Mouse (Mus musculus) hindbrain, embryonic 10.5 days (tissue): ENCODE data around the gene Tcf12. TPM values are rescaled to one million over a fixed set of nuclear protein-coding genes. Genes with fewer than 3 reads are reported as not detected.

Source experiments
- DNase-seq: peaks from one replicate; pipeline ENCODE4 v3.0.0-alpha.2; 2017; ENCODE audit warnings: low spot score
- H3K27ac ChIP-seq: fragments of 300-500 bp; sonication (generic); 2 replicates; pipeline ENCODE4 v1.5.1; 2016; ENCODE audit warnings: mild to moderate bottlenecking, moderate library complexity
- H3K27me3 ChIP-seq: fragments of 300-500 bp; sonication (generic); 2 replicates; pipeline ENCODE4 v1.6.1; 2016; ENCODE audit warnings: mild to moderate bottlenecking; ENCODE audit not compliant: poor library complexity, insufficient read depth, severe bottlenecking
- H3K36me3 ChIP-seq: fragments of 300-500 bp; sonication (generic); 2 replicates; pipeline ENCODE4 v1.6.1; 2016; ENCODE audit warnings: mild to moderate bottlenecking, moderate library complexity
- H3K4me1 ChIP-seq: fragments of 300-500 bp; sonication (generic); replicated peaks from 2 replicates; pipeline ENCODE4 v1.6.1; 2016; ENCODE audit warnings: mild to moderate bottlenecking
- H3K4me3 ChIP-seq: fragments of 300-500 bp; sonication (generic); 2 replicates; pipeline ENCODE4 v1.5.1; 2016; ENCODE audit warnings: mild to moderate bottlenecking, moderate library complexity
- H3K9me3 ChIP-seq: fragments of 300-500 bp; sonication (generic); 2 replicates; pipeline ENCODE4 v1.6.1; 2016; ENCODE audit warnings: mild to moderate bottlenecking, moderate library complexity
- WGBS: fragments of 180-500 bp; shearing (Covaris S2); methylation state at CpG from one replicate; pipeline ENCODE4 v1.1.7; 2016; 5-methylcytosine and 5-hydroxymethylcytosine counted together
- polyA plus RNA-seq: library from polyadenylated mRNA; unstranded; fragments of >200 nt; fragmentation: Nextera tagmentation; extraction: Ambion mirVana; gene quantifications from 2 replicates; pipeline ENCODE4 v1.2.1, GENCODE M21; 2016

The Tcf12 gene
- polyA plus RNA-seq, 1 experiment from 2014 or later, result 144 TPM

- Histone ChIP-seq H3K27ac (no peak overlapping the region), H3K4me3 (no peak overlapping the region), H3K4me1 (peaks cover 5% of the 10 kb centered on the region), H3K27me3 (no peaks in the 10 kb centered on the region), H3K9me3 (no peaks in the 10 kb centered on the region), H3K36me3 (no peaks in the 10 kb centered on the region)
- WGBS, result 76% methylated on average over 11 of the region's 11 CpGs
- DNase-seq, result no peak
These were observed 152.2 kb downstream of the Tcf12 start for GRCm38 (mm10) chr9:71959259-71960025.

- Histone ChIP-seq H3K4me1 (peaks cover 8% of the 10 kb centered on the region; the same call in 1 of the 2 replicates), H3K27me3 (no peaks in the 10 kb centered on the region), H3K36me3 (no peaks in the 10 kb centered on the region), H3K9me3 (no peaks in the 10 kb centered on the region), H3K27ac (no peak overlapping the region), H3K4me3 (no peak overlapping the region)
- WGBS, result 76% methylated on average over 2 of the region's 2 CpGs
- DNase-seq, result no peak
These were observed 158.5 kb downstream of the Tcf12 start for GRCm38 (mm10) chr9:71953217-71953616.

GRCm38 (mm10) chr9:71952621-71953076 lies 159.0 kb downstream of the Tcf12 start:
- no peak overlapping the region for H3K27ac ChIP-seq
- H3K36me3 ChIP-seq, result peaks cover 5% of the 10 kb centered on the region
- H3K27me3 ChIP-seq, result no peaks in the 10 kb centered on the region
- DNase-seq, result no peak
- H3K9me3 ChIP-seq, result no peaks in the 10 kb centered on the region
- WGBS, result 93% methylated on average over 1 of the region's 1 CpGs
- H3K4me1 ChIP-seq, result peaks cover 8% of the 10 kb centered on the region; the same call in 1 of the 2 replicates
- no peak overlapping the region for H3K4me3 ChIP-seq

GRCm38 (mm10) chr9:71951926-71952325 lies 159.7 kb downstream of the Tcf12 start:
- Histone ChIP-seq H3K36me3 (peaks cover 7% of the 10 kb centered on the region), H3K27me3 (no peaks in the 10 kb centered on the region), H3K4me3 (no peak overlapping the region), H3K27ac (no peak overlapping the region), H3K9me3 (no peaks in the 10 kb centered on the region), H3K4me1 (peaks cover 8% of the 10 kb centered on the region; the same call in 1 of the 2 replicates)
- DNase-seq, result no peak
- WGBS, result 94% methylated on average over 2 of the region's 2 CpGs

- Histone ChIP-seq H3K4me1 (peaks cover 8% of the 10 kb centered on the region; the same call in 1 of the 2 replicates), H3K27ac (no peak overlapping the region), H3K36me3 (peaks cover 7% of the 10 kb centered on the region), H3K9me3 (no peaks in the 10 kb centered on the region), H3K4me3 (no peak overlapping the region), H3K27me3 (no peaks in the 10 kb centered on the region)
- DNase-seq, result no peak
- 91% methylated on average over 4 of the region's 4 CpGs for WGBS
These were observed 160.3 kb downstream of the Tcf12 start for GRCm38 (mm10) chr9:71951341-71951740.

GRCm38 (mm10) chr9:71944801-71945200 lies 166.9 kb downstream of the Tcf12 start:
- no peak for DNase-seq
- peaks cover 10% of the 10 kb centered on the region for H3K36me3 ChIP-seq

GRCm38 (mm10) chr9:71942424-71942823 lies 169.2 kb downstream of the Tcf12 start:
- H3K9me3 ChIP-seq, result no peaks in the 10 kb centered on the region
- no peaks in the 10 kb centered on the region for H3K27me3 ChIP-seq
- no peak overlapping the region for H3K27ac ChIP-seq
- DNase-seq, result no peak
- peaks cover 11% of the 10 kb centered on the region for H3K4me1 ChIP-seq
- H3K36me3 ChIP-seq, result peaks cover 3% of the 10 kb centered on the region; the same call in 1 of the 2 replicates
- H3K4me3 ChIP-seq, result no peak overlapping the region

More at GRCm38 (mm10) chr9:71944801-71945200, 166.9 kb downstream of the Tcf12 start:
- H3K4me1 ChIP-seq, result peaks cover 11% of the 10 kb centered on the region
- 90% methylated on average over 4 of the region's 4 CpGs for WGBS
- H3K9me3 ChIP-seq, result no peaks in the 10 kb centered on the region
- no peak overlapping the region for H3K4me3 ChIP-seq
- H3K27ac ChIP-seq, result no peak overlapping the region
- no peaks in the 10 kb centered on the region for H3K27me3 ChIP-seq

- no peak overlapping the region for H3K27ac ChIP-seq
- no peaks in the 10 kb centered on the region for H3K27me3 ChIP-seq
- no peaks in the 10 kb centered on the region for H3K36me3 ChIP-seq
- peaks cover 11% of the 10 kb centered on the region for H3K4me1 ChIP-seq
- no peak for DNase-seq
- no peak overlapping the region for H3K4me3 ChIP-seq
- no peaks in the 10 kb centered on the region for H3K9me3 ChIP-seq
These were observed 171.7 kb downstream of the Tcf12 start for GRCm38 (mm10) chr9:71940016-71940415.

- Histone ChIP-seq H3K4me3 (no peak overlapping the region), H3K9me3 (no peaks in the 10 kb centered on the region), H3K4me1 (0 out of 2 replicates have a peak, but pooled peaks cover 3% of the 10 kb centered on the region), H3K27ac (no peak overlapping the region), H3K36me3 (no peaks in the 10 kb centered on the region), H3K27me3 (no peaks in the 10 kb centered on the region)
- DNase-seq, result no peak
- 93% methylated on average over 1 of the region's 1 CpGs for WGBS
These were observed 175.5 kb downstream of the Tcf12 start for GRCm38 (mm10) chr9:71936199-71936598.

GRCm38 (mm10) chr9:71934833-71935232 lies 176.8 kb downstream of the Tcf12 start:
- Histone ChIP-seq H3K4me3 (no peak overlapping the region), H3K36me3 (no peaks in the 10 kb centered on the region), H3K27me3 (no peaks in the 10 kb centered on the region), H3K9me3 (no peaks in the 10 kb centered on the region), H3K27ac (no peak overlapping the region), H3K4me1 (0 out of 2 replicates have a peak, but pooled peaks cover 3% of the 10 kb centered on the region)
- no peak for DNase-seq
- 93% methylated on average over 3 of the region's 3 CpGs for whole genome bisulfite sequencing

GRCm38 (mm10) chr9:71931965-71932364 lies 179.7 kb downstream of the Tcf12 start:
- H3K4me3 ChIP-seq, result no peak overlapping the region

GRCm38 (mm10) chr9:71931358-71931715 lies 180.3 kb downstream of the Tcf12 start:
- WGBS, result 77% methylated on average over 8 of the region's 8 CpGs
- DNase-seq, result no peak
- Histone ChIP-seq H3K36me3 (no peaks in the 10 kb centered on the region), H3K9me3 (no peaks in the 10 kb centered on the region), H3K27me3 (no peaks in the 10 kb centered on the region), H3K27ac (no peak overlapping the region), H3K4me1 (0 out of 2 replicates have a peak, but pooled peaks cover 3% of the 10 kb centered on the region), H3K4me3 (no peak overlapping the region)

More at GRCm38 (mm10) chr9:71931965-71932364, 179.7 kb downstream of the Tcf12 start:
- Histone ChIP-seq H3K9me3 (no peaks in the 10 kb centered on the region), H3K27me3 (no peaks in the 10 kb centered on the region), H3K36me3 (no peaks in the 10 kb centered on the region), H3K4me1 (0 out of 2 replicates have a peak, but pooled peaks cover 3% of the 10 kb centered on the region), H3K27ac (no peak overlapping the region)
- no peak for DNase-seq
